Mouse (Mus musculus) liver, embryonic 15.5 days (tissue): ENCODE results near the gene Coq5. TPM values are rescaled to one million over a fixed set of nuclear protein-coding genes. Genes with fewer than 3 reads are reported as not detected.

Experiments used
- ATAC-seq: fragments of 200-750 bp; cut with Nextera tagmentation; 2 replicates; pipeline ENCODE4 v1.8.0; 2017; ENCODE audit warnings: moderate number of reproducible peaks, mild to moderate bottlenecking, moderate library complexity; ENCODE audit not compliant: insufficient read depth
- H3K27ac ChIP-seq: fragments of 300-500 bp; sonication (generic); replicated peaks from 2 replicates; pipeline ENCODE4 v1.5.1; 2015; ENCODE audit warnings: mild to moderate bottlenecking, inconsistent platforms
- H3K27me3 ChIP-seq: fragments of 300-500 bp; sonication (generic); 2 replicates; pipeline ENCODE4 v1.6.1; 2015; ENCODE audit warnings: mild to moderate bottlenecking, inconsistent platforms
- H3K36me3 ChIP-seq: fragments of 300-500 bp; sonication (generic); replicated peaks from 2 replicates; pipeline ENCODE4 v1.6.1; 2015; ENCODE audit warnings: moderate library complexity, mild to moderate bottlenecking, inconsistent platforms
- H3K4me1 ChIP-seq: fragments of 300-500 bp; sonication (generic); replicated peaks from 2 replicates; pipeline ENCODE4 v1.6.1; 2015; ENCODE audit warnings: inconsistent platforms
- H3K4me2 ChIP-seq: fragments of 300-500 bp; sonication (generic); 2 replicates; pipeline ENCODE4 v1.6.1; 2015; ENCODE audit warnings: moderate library complexity, mild to moderate bottlenecking, inconsistent platforms
- H3K4me3 ChIP-seq: fragments of 300-500 bp; sonication (generic); replicated peaks from 2 replicates; pipeline ENCODE4 v1.5.1; 2015; ENCODE audit warnings: mild to moderate bottlenecking, inconsistent platforms
- H3K9ac ChIP-seq: fragments of 300-500 bp; sonication (generic); 2 replicates; pipeline ENCODE4 v1.6.1; 2015; ENCODE audit warnings: moderate library complexity, mild to moderate bottlenecking, inconsistent platforms
- H3K9me3 ChIP-seq: fragments of 300-500 bp; sonication (generic); replicated peaks from 2 replicates; pipeline ENCODE4 v1.6.1; 2016; ENCODE audit warnings: inconsistent platforms
- WGBS: fragments of 180-500 bp; shearing (Covaris S2); methylation state at CpG from one replicate; pipeline ENCODE4 v1.1.7; 2015; ENCODE audit warnings: mixed read lengths; ENCODE audit not compliant: insufficient replicate concordance; 5-methylcytosine and 5-hydroxymethylcytosine counted together
- polyA plus RNA-seq: library from polyadenylated mRNA; unstranded; fragments of >200 nt; fragmentation: Nextera tagmentation; extraction: Ambion mirVana; gene quantifications from 2 replicates; pipeline ENCODE4 v1.2.1, GENCODE M21; 2015

Gene Coq5
- polyA plus RNA-seq, 1 experiment from 2014 or later, result 27.5 TPM

GRCm38 (mm10) chr5:115312816-115313667 lies 33.6 kb downstream of the Coq5 start:
- WGBS, result 38% methylated on average over 10 of the region's 10 CpGs
- H3K4me3 ChIP-seq, result peak overlapping the region; percentile 18; the same call in 1 of the 2 replicates
- peak overlapping the region; percentile 31; the same call in 1 of the 2 replicates for H3K9ac ChIP-seq
- peaks cover 10% of the 10 kb centered on the region; the same call in 1 of the 2 replicates for H3K27me3 ChIP-seq
- H3K4me2 ChIP-seq, result peak overlapping the region; percentile 68
- ATAC-seq, result peak; percentile 79
- peak overlapping the region; percentile 86 for H3K27ac ChIP-seq
- no peaks in the 10 kb centered on the region for H3K36me3 ChIP-seq
- no peaks in the 10 kb centered on the region for H3K9me3 ChIP-seq
- peaks cover 41% of the 10 kb centered on the region for H3K4me1 ChIP-seq

DNA sequence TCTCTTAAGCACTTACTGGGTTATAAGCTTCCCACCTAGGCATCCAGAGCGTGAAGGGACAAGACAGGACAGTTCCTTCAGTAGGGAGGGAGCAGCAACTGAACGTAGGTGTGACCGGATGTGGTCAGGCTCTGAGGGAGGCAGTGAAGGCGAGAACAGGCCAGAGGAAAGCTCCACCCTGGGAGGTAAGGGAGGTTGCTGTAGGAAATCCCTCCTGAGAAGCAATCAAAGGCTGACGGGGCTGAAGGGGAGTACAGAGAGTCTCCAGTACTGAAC lies 34.1 kb downstream of the Coq5 start:
- 0 out of 2 replicates have a peak, but pooled peaks have one; percentile 4 for ATAC-seq
- H3K36me3 ChIP-seq, result no peaks in the 10 kb centered on the region
- peak overlapping the region; percentile 86 for H3K27ac ChIP-seq
- H3K4me3 ChIP-seq, result peak overlapping the region; percentile 11; the same call in 1 of the 2 replicates
- 29% methylated on average over 5 of the region's 5 CpGs for WGBS
- H3K4me2 ChIP-seq, result peak overlapping the region; percentile 68
- peak overlapping the region; percentile 31; the same call in 1 of the 2 replicates for H3K9ac ChIP-seq
- H3K9me3 ChIP-seq, result no peaks in the 10 kb centered on the region
- peaks cover 6% of the 10 kb centered on the region; the same call in 1 of the 2 replicates for H3K27me3 ChIP-seq
- H3K4me1 ChIP-seq, result peaks cover 43% of the 10 kb centered on the region

DNA sequence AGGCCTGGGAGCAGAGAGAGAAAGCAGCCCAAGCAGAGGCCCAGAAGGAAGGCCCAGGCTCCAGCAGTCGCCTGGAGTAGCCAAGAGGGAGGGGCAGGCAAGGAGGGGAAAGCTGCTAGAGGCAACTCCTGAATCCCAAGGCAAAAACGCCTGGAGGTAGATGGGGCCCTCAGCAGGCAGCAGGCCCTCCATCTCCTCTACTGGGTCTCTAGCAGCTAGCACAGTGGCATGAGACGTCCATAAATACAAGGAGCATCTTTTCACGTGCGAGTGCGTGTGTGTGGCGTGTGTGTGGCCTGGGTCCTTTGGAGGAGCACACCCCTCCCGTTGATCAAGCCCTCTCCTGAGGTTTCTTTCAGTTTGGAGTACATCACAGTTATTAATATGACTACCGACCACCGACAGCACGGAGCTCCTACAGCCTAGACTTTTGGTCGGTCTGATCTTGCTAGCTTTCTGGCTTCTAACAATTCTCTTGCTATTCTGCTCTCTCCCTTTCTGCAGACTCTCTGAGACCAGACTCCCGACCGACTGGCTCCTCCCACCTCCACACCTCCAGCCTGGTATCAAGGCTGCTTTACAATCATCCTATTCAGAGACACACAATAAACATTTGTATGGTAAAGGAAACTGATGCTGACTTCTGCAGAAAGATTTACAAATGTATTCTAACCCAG lies 37.6 kb downstream of the Coq5 start:
- Histone ChIP-seq H3K27ac (no peak overlapping the region), H3K4me2 (0 out of 2 replicates have a peak overlapping the region, but pooled peaks have one; percentile 19)
- 28% methylated on average over 14 of the region's 14 CpGs for WGBS

GRCm38 (mm10) chr5:115317645-115318328 lies 38.3 kb downstream of the Coq5 start:
- H3K27ac ChIP-seq, result no peak overlapping the region
- no peaks in the 10 kb centered on the region for H3K36me3 ChIP-seq
- no peak for ATAC-seq
- H3K4me3 ChIP-seq, result no peak overlapping the region
- H3K4me2 ChIP-seq, result peak overlapping the region; percentile 19; the same call in 1 of the 2 replicates
- no peak overlapping the region for H3K9ac ChIP-seq
- H3K27me3 ChIP-seq, result no peaks in the 10 kb centered on the region
- no peaks in the 10 kb centered on the region for H3K9me3 ChIP-seq
- H3K4me1 ChIP-seq, result peaks cover 46% of the 10 kb centered on the region
- WGBS, result 20% methylated on average over 10 of the region's 10 CpGs

More for the DNA sequence above, 37.6 kb downstream of the Coq5 start:
- Histone ChIP-seq H3K9ac (no peak overlapping the region), H3K27me3 (no peaks in the 10 kb centered on the region), H3K4me1 (peaks cover 53% of the 10 kb centered on the region), H3K9me3 (no peaks in the 10 kb centered on the region), H3K4me3 (no peak overlapping the region), H3K36me3 (no peaks in the 10 kb centered on the region)
- no peak for ATAC-seq

GRCm38 (mm10) chr5:115319004-115319940 lies 39.8 kb downstream of the Coq5 start:
- no peaks in the 10 kb centered on the region for H3K36me3 ChIP-seq
- H3K27me3 ChIP-seq, result no peaks in the 10 kb centered on the region
- 2% methylated on average over 22 of the region's 22 CpGs for WGBS
- peaks cover 34% of the 10 kb centered on the region for H3K4me1 ChIP-seq
- peak overlapping the region; percentile 49 for H3K4me3 ChIP-seq
- H3K9me3 ChIP-seq, result no peaks in the 10 kb centered on the region
- peak overlapping the region; percentile 79 for H3K4me2 ChIP-seq
- peak; percentile 69; the same call in 1 of the 2 replicates for ATAC-seq
- H3K27ac ChIP-seq, result 0 out of 2 replicates have a peak overlapping the region, but pooled peaks have one; percentile 4
- peak overlapping the region; percentile 55 for H3K9ac ChIP-seq

DNA sequence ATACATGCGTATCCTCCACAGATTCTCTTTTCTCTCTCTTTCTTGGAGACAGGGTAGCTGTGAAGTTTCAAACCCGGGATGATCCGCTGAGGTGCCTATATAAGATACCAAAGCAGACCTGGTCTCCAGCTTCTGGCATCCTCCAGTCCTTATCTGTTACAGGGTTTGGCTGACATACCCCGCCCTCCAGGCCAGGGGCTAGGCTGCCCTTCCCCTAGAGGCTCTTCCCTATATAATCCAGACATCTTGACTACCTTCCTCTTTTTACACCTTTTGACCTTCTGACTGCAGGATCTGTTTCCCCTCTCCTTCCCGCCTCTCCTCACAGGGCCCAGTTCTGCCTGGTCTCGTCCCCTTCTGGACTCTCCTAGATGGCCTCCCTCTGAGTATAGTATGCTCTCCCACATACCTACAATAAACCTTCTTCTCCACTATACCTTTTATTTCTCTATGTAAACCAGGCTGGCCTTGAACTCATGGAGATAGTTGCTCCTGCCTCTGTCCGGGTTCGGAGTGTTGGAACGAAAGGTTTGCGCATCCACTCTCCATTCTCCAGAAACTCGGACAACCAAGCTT lies 46.9 kb downstream of the Coq5 start:
- WGBS, result 7% methylated on average over 11 of the region's 11 CpGs
- ATAC-seq, result peak; percentile 83

DNA sequence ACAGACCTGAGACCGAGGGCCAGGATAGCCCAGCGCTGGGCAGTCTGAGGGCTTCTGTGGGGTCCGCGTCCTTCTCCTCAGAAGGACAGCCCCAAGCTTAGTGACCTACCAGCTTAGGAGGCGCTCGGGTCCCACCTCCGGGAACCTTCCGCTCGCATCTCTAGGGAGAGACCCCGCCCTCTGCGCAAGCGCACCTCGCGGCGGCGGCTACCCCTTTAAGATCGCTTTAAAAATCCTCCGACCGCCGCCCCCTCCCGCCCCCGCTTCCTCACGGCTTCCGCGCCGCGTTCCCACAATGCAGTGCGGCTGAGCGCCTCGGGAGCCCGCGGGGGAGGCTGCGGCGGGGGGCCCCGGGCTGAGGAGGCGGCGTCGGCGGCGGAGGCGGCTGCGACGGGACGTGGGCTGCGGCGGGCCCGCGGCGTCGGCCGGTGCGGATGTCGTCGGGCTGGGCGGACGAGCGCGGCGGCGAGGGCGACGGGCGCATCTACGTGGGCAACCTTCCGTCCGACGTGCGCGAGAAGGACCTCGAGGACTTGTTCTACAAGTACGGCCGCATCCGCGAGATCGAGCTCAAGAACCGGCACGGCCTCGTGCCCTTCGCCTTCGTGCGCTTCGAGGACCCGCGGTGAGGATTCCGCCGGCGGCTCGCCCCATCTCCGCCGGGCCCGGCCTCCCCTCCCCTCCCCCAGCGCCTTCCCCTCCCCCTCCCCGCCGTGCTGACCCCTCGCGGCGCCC lies 47.6 kb downstream of the Coq5 start, which contains the start of gene Srsf9:
TSS of gene Srsf9 (plus strand) at position 303 of the 735 bp plus-strand sequence.
- peak; percentile 90 for ATAC-seq
- peak within 1 kb of the TSS; percentile 96 for H3K27ac ChIP-seq
- H3K27me3 ChIP-seq, result no peaks in the 10 kb centered on the region
- peak within 1 kb of the TSS; percentile 97 for H3K9ac ChIP-seq
- under 1% methylated on average over 85 of the region's 97 CpGs for WGBS
- H3K4me3 ChIP-seq, result peak within 1 kb of the TSS; percentile 84
- peaks cover 29% of the 10 kb centered on the region for H3K36me3 ChIP-seq
- H3K4me1 ChIP-seq, result peaks cover 60% of the 10 kb centered on the region
- H3K4me2 ChIP-seq, result peak within 1 kb of the TSS; percentile 86
- H3K9me3 ChIP-seq, result no peaks in the 10 kb centered on the region

More for the DNA sequence above, 46.9 kb downstream of the Coq5 start:
- Histone ChIP-seq H3K27ac (peak overlapping the region; percentile 96), H3K4me3 (peak overlapping the region; percentile 84), H3K4me1 (peaks cover 53% of the 10 kb centered on the region), H3K36me3 (peaks cover 22% of the 10 kb centered on the region), H3K27me3 (no peaks in the 10 kb centered on the region), H3K4me2 (peak overlapping the region; percentile 86), H3K9me3 (no peaks in the 10 kb centered on the region), H3K9ac (peak overlapping the region; percentile 97)

- 0 out of 2 replicates have a peak, but pooled peaks have one; percentile 0 for ATAC-seq
- peak overlapping the region; percentile 86 for H3K4me2 ChIP-seq
These were observed 48.4 kb downstream of the Coq5 start for GRCm38 (mm10) chr5:115327610-115328548.

More at GRCm38 (mm10) chr5:115327610-115328548, 48.4 kb downstream of the Coq5 start:
- H3K4me1 ChIP-seq, result peaks cover 68% of the 10 kb centered on the region
- peak overlapping the region; percentile 84 for H3K4me3 ChIP-seq
- under 1% methylated on average over 55 of the region's 55 CpGs for WGBS
- H3K27ac ChIP-seq, result peak overlapping the region; percentile 96
- peaks cover 37% of the 10 kb centered on the region for H3K36me3 ChIP-seq
- no peaks in the 10 kb centered on the region for H3K9me3 ChIP-seq
- H3K9ac ChIP-seq, result peak overlapping the region; percentile 97
- no peaks in the 10 kb centered on the region for H3K27me3 ChIP-seq
